Mouse (Mus musculus) gastrocnemius, postnatal 25 days (tissue): ENCODE results near the gene Mob3b. TPM values are rescaled to one million over a fixed set of nuclear protein-coding genes. Genes with fewer than 3 reads are reported as not detected.

Experiments
- DNase-seq: peaks from one replicate; pipeline ENCODE4 v3.0.0; 2022
- total RNA-seq, 2 experiments: library from RNA; stranded (reverse); gene quantifications; 1 replicate in 1 of 2; 2 replicates in 1 of 2; pipeline ENCODE4 v1.2.3; 2021

The Mob3b gene
- total RNA-seq, 2 experiments from 2014 or later = 0.96 to 1.4 TPM

DNA sequence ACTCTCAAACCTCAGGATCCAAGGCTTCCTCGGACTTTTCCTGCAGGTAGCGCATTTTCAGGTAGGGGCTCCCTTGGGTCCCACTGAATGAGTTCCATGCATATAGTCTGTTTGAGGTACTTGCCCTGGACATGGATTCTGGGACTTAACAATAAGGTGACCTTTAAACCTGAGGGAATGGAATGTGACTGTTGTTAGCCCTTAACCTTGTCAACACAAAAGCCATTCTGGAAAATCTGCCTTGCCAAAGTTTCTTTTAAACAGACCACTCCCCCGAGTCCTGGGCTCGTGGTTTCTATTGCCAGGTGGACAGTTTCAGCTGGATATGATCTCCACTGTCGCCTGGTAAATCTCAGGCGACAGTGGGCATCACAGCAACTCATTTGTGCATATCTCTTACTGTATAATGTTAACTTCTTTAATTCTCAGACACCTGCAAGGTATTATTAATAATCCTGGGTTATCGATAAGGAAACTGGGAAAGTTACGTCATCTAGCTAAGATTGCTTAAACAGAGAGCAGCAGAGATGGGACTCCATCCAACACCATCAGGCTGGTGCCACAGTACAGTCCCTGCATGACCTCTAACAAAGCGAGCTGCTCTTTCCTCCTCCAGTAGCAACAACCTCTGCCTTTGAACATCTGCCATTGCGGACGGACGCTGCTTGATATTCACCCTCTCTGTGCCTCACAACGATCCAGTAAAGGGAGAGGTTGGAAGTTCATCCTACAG is 43.6 kb downstream of the Mob3b start:
- DNase-seq = no peak

DNA sequence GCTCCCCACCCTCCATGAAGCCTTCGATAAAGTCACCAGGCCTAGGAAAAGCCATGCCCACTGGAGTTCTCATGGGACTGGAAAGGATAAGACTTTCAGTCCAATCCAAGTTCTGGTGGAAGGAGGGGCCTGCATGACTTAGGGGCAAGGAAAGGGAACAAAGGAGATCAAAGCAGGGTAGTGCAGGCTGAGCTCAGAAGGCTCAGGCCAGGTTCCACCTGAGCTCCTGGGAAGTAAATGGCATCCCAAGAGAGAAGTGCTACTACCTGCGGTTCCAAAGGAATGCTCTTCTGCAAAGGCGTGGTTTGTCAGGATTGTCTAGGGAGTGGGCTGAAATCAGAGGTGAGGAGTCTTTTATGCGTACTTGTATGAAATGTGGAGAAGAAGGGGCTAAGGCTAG is 44.8 kb downstream of the Mob3b start:
- DNase-seq = no peak

DNA sequence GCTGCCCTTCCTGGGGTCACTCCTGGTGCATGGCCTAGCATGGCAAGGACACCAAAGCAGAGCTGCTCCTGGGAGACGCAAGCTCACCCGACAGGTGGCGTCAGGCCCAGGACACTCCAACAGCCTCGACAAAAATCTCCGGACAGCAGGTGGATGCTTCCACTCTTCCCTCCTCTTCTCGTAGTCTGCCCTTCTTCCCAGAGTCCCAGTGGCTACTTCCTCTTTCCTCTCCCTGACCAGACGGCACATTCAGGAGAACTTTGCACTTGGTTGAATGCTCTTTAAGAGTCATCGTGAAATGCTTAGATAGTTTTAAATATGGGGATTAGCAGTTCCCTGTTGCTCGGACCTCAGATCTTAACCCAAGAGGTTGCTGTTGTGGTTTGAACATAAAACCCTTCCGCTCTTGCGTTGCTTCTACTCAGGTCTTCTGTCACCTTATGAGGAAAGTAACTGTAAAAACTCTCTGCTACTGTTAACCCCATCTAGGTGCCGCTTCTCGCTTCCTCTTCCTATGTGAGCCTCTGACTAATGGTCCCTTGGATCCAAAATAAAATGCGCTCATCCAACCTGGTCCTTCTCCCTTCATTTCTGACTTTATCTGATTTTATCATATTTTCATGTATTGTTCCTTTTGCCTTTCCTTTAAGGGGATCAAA is 52.0 kb downstream of the Mob3b start:
- no peak for DNase-seq

DNA sequence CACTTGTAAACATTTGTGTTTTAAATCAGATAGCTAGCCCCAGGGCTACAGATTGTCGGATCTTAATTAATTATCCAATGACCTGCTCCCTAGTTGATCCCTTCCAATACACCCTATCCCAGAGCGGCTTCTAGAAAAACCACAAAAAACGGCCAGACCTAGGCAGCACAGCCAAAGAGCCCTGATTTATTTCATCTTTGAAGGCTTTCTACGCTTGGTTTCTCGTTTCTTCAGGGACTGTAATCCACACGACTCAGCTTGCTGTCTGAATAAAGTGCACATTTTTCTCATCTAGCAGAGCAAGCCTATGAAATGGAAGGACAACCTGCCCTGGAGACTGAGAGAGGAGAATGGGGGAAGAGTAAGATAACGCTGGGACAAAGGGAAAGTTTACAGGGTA is 56.1 kb downstream of the Mob3b start:
- DNase-seq = no peak

DNA sequence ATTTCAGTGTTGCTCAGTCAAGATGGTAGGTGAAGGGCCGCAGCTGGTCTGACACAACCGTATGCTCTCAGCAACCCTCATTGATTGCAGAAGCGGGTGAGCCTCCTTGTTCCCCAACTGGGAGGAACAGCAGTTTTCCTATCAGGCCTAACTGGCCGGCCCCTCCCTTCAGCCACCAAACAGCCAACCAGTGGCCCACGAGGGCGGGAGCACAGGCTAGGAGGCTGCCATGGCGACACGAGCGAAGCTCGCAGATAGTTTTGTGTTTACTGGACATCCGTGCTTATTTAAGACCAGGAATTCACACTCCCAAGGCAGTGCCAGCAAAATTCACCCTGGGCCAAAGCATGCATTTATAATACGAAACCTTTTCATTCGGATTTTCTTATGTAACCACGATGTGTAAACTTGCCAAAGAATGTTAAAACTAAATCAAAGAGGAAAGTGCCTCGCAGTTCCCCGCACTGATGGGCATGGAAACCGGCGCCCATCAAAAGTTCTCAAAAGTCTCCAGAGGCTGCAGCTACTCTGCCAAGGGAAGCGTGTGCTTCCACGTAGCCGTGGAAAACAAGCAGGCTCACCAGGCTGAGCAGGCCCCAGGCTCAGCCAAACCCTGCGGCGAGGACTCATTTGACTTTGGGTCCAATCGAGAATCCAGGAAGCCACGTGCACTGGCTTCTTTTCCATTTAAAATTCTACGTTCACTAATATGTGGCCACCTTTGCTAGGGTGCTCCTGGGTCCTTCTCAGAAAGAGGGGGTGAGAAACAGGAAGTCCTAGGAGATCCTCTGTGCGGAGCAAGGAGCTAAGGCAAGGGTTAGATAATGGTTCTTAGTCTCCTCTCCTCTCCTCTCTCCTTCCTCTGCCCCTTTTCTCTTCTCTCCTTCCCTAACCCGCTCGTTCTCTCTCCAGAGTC is 57.2 kb downstream of the Mob3b start:
- DNase-seq = peak; percentile 80

DNA sequence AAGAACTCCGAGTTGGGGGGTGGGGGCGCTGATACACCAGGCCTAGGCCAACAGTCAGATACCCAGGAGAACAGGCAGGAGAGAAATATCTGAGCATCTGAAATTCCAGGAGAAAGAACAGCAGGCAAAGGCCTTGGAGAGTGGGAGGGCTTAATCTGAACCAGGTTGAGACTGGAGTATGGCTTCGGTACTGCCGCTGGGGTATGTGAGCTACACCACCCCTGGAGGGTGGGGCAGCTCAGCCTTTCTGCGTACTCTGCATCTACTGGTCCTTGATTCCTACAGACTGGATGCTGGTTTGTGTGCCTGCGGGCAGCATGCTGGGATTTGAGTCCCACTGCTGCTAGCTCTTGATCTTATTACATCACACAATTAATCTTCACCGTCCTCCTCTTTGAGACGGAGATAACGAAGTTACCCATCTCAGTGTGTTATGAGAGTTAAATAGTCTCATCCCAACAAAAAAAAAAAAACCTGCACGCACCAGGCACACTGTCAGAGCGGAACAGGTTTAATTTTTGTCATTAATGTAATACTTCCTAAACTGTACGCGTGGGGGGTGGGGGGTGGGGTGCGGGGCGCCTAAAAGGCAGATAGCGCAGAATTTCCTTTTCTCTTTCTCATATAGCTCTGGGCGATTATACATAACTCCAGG is 57.9 kb downstream of the Mob3b start:
- no peak for DNase-seq

DNA sequence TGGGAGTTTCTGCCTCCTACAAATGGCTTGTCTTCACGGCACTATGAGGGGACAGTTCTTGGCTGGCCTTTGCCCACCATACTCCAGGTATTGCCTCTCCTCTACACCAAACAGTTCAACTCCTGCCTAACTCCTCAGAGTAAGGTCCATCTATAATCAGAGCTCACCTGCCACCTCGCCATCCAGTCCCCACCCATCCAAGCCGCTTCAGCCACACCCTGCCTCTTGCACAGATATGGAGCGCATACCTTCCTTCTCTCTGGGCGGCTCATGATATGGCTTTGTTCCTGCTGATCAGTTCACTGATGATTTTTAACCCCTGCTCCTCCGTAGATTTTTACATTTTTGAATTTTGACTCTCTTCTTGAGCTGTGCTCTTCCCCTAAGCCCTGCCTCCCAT is 58.7 kb downstream of the Mob3b start:
- DNase-seq = no peak

DNA sequence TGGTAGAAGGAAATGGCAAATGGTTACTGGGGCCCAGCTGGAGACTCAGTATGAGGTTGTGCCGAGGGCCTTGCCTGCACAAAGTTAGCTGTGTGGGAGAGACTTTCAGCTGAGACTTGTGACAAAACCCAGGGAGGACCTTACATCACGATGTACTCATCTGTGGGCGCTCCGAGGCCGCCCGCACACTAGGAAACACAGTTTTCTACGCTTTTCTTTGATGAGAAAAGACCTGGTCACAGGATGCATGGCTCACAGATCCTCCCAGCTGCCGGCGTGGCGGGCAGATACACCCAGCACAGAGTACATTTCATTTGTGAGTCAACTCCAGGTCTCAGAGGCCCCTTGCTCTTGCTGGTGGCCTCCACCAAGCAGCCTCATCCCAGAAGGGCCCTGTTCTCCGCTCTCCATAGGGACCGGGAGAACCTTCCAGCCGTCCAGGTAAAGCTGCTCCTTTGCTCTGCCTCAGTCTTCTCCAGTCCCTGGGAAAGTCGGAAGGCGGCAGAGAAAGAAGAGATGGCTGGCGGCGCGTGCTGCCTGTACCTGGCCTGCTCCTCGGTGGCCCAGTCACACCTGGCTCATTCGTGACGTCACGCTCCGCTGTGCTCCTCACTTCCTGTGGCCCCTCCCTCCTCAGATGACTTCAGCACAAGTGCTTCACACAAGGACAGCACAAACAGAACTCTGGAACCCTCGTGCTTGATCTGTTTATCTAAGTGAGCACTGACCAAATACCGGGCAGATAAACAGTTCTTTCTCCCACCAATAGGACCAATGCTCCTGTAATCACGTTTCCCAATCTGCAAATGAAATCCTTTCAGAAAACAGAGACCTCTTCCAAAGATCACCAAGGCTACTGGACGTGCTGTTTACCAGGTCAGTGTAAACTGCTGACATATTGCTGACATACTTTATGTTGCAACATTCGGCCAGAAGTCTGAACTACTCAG is 60.8 kb downstream of the Mob3b start:
- no peak for DNase-seq

DNA sequence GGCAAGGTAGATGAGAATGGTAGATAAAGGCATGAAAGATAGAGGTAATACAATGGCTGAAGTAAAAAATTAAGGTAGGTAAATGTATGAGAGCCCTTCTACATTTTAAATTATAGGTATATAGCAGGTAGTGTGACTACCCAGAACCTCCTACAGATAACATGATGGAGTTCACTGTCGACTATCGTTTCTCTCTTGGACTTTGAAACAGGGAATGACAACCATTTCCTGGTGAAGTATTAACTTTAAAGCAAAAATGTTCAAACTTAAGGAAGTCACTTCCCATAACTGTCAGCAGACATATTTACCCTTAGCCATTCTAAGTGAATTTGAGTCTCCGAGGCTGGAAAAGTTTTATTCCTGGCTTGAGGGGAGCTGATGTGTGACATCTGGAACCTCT is 64.8 kb downstream of the Mob3b start:
- DNase-seq = no peak

DNA sequence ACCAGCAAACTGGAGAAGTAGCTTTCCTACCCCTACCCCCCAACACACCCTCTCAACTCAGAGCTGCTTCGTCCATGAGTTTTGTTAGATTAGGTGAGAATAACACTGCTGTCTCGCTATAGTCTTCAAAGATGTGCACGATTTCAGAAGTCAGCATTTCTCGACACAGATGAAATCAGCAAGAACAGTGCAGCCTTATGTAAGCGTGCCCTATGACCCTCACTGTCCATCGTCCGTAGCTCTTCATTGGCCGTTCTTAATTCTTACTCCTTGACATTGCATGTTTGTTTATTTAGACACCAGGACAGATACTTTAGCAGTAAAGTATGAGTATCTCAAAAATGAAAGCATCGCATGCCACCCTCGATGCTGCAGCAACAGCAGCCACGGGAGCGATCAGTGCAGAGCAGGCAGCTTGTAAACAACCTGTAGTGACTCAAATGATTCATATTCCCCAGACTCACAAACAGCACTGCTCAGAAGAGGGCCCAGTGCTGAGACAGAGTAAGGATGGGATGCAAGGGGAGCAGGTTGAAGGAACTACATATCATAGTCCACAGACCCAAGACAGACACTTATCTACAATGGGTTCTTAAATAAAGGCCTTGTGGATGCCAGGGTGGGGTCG is 66.0 kb downstream of the Mob3b start:
- DNase-seq = no peak

DNA sequence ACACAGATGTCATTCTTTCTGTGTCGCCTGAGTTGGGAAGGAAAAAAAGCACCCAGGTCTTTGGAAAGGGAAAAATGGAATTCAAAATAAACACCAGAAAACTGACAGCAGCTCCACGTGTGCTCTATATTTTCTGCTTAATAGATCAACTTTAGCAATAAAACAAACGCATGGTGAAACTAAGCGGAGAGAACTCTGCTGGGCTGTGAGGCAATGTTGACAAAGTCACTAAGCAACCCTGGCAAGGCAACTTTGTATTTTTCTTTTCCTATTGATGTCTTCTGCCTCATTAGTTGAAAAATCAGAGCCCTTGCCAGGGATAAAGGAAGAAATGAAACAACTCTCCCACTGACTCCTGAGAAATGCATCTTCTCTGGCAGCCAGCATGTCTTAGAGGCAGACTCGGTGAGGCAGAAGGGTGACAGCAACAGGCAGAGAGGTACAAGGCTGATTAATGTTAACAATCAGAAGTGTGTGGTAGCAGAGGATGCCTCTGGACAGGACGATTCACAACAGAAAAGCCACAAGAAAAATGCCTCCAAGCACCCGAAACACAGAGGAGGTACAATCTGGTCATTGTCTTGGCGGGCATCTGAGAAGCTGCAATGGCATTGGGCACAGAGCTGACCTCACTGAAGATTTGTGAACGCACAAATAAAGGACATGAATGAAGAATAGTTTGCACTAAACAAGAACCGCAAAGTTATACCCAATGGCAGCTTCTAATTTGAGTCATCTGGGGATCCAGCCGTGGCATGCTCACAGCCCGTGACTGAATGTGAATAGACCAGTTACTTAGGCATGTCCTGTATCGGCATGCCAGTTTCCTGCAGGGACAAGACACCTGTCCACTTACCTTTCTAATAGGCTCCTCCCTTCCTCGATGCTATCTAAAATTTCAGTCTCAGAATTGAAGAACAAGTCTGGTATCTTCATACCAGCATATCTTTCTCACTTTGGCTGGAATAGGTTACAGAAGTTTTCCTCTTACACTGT is 67.7 kb downstream of the Mob3b start:
- peak; percentile 28 for DNase-seq

DNA sequence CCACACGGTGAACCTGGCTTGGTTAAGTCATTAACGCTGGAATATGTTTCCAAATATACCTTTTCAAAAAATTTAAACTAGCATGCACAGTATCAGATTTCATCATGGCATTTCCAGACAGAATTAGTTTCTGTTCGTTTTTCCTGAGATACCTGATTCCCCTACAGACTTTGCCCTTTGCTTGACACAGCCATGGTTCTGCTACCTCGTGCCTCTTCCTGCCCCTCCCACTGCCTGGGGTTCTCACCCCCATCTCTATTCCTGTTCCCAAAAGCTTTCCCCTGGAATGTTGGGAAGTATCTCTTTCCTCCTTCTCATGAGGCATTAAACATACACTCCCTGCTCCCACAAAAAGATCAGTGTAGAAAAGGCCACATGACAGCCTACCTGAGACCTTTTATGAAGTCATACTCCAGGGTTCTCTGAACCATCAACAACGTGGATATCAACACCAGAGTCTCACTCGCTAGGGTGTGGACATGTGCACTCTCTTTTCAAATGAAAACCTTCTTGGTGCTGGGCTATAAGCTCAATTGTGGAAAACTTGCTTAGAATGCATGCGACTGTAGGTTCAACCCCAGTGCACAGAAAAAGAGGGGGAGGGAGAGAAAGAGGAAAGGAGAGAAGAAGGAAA is 71.1 kb downstream of the Mob3b start:
- DNase-seq = no peak

DNA sequence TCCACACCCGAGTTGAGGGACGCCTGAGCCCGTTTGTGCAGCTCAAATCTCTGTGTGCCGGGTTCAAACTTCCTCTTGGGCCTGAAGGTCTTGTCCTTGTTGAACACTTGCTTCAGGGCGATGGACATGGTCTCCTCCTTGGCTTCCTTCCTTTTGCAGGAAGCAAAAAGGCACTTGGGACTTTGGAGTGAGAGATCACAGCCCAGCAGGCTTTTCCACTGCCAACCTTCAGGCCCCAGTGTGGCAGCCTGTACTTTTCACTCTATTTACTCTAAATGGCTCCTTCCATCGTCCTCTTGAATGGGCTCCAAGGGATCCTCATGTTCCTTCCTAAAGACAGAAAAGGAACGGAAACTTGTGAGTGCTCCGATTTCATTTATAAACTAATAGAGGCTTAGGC is 73.2 kb downstream of the Mob3b start:
- DNase-seq = no peak

DNA sequence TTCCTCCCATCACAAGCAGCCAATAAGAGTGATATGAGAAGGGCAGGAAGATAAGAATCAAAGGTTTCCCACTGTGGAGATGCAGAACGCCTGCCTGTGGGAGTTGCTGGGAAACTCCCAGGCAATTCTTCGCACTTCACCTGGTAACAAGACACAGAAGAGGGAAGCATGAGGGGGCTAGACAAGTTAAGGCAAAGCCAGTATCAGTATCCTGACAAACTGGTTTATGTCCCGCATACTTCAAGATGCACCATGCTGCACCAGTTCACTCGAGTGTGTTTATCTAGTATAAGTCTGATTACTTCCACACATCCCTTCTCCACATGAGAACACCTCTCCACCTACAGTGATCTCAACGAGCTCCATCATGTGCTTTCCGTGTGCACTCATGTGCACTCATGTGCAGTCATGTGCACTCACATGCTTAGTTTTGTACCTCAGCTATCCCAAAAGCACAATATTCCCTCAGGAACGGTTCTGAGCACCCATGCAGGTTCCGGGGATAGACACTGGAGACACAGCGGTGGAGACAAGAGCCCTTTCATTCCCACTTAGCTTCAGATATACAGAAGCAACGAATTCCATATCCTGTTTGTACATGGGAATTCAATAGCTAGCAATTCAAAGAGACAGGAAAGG is 74.7 kb downstream of the Mob3b start:
- DNase-seq = no peak

DNA sequence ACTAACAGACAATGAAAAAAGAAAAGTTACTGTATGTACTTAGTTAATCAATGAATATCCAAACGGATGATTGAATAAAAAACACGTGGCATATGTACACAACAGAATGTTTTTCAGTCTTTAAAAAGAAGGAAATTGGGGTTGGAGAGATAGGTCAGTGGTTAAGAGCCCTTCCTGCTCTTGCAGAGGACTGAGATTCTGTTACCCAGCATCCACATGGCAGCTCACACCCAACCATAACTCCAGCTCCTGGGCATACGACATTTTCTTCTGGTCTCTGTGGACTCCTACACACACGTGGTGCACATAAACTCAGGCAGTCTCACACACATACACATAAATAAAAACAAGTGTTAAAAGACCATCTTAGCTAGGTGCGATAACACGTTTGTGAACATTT is 77.0 kb downstream of the Mob3b start:
- no peak for DNase-seq

DNA sequence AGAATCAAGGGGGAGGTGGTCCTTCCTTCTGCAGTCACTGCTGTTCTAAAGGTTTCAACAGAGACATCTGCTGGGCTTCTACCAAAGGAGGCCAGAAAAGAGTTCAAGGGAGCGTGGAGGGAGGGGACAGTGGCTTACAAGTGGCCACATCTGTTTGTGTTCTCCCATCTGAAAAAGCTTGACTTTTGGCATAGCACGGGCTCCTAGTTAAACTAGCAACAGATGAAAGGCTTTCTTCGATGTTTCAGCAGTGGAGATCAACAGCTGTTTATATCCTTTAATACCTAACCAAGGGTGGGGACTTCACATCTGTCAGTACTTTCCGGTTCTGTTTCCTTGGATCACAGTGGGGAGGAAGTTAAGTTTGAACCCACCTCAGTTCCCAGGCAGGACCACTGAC is 88.5 kb downstream of the Mob3b start:
- DNase-seq = peak; percentile 9

DNA sequence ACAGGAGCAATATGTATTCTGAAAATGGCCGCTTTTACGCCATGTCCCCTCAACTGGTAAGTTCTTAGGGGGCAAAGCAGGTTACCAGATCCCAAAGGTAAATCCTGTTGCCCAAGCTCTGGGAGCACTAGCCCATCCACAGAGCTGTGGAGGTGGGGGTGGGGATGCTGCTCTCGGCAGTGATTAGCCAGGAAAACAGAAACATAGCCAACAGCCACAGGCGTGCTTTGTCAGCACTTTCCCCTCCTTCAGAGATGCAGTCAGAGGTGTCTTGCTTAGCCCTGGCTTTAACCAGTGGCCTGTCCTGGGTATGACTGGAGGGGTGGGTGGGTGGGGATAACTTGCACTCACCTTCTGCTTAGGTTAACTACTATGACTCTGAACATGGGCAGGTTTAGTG is 91.1 kb downstream of the Mob3b start:
- no peak for DNase-seq

DNA sequence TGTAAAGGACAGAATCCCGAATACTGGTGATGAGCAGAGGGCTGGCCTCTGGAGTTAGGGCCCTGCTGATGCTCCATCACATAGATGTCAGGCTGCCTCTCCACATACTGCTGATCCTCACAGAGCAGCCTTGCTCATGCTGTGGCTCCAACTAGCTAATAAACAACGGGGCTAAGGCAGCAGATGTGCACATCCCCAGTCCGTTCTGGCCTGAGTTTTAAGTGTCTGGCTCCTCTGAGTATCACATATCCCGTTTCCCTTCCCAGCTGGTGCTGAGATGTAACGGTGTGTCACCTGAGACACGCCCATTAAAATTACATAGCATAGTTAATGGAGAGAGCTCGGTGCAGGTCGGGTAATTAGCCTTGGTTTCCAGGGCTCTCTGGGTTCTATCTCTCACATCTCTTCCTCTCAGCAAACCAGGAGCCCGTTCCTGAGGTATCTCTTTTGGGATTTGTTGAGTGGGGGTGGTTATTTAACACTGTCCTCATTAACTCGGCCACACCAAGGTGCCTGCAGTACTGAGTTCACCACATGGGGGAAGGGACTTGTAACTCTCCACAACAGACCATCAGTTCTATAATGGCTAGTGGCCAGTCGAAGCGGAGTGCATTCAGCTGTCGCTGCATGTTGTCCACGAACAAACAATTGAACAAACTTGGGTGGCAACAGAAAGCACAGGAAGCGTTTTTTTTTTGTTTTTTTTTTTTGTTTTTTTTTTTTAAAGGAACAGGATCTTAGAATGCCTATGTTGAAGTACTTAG is 92.0 kb downstream of the Mob3b start:
- DNase-seq = no peak
